Mouse (Mus musculus) hematopoietic stem cell, adult 5-6 weeks (primary cell): ENCODE results near the gene Uspl1. TPM values are rescaled to one million over a fixed set of nuclear protein-coding genes. Genes with fewer than 3 reads are reported as not detected.

Source experiments
- ATAC-seq, 2 experiments: fragments of 125-278 bp in 1 of 2; replicated peaks in 1 of 2; 2 replicates each; pipeline ENCODE4 v1.8.0; 2016 to 2017; ENCODE audit warnings: inconsistent platforms in 2 of 2, mild to moderate bottlenecking in 2 of 2, moderate number of reproducible peaks in 2 of 2, low read depth in 1 of 2, moderate TSS enrichment in 1 of 2; ENCODE audit not compliant: low FRiP score in 2 of 2, poor library complexity in 2 of 2, severe bottlenecking in 2 of 2, insufficient read depth in 1 of 2, low TSS enrichment in 1 of 2
- total RNA-seq: library from RNA; stranded (forward); fragments of 172-1452, 232-1000 nt; gene quantifications from 2 replicates; pipeline ENCODE4 v1.2.3, GENCODE M21; 2017

The Uspl1 gene
- total RNA-seq, 1 experiment from 2014 or later, result 42.1 TPM

DNA sequence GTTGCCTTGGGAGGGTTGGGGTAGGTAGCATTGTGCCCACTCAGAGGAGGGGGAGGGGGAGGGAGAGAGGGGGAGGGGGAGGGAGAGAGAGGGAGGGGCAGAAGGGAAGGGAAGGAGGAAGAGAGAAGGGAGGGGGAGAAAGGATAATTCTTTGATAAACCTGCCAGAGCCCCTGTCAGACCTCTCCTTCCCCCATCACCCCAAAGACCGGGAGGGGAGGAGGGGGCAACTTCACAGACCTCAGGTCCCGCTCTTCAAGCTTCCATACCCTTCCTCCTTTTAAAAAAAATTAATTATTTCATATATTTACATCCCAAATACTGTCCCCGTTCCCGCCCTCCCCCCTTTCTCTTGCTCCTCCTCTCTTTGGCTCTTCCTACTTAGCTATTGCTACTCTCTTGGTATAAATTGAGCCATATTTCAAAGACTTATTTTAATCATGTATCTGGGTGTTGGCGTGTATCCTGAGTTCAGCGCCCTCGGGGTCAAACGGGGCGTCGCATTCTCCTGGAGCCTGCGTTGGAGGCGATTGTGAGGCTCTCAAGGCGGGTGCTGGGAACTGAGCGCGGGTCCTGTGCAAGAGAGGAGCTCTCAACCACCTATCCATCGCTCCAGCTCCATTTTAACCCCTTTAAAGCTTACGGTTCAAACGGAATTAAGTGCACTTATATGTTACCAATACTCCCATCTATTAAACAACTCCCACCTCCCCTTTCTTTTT, 45.6 kb downstream of the Uspl1 start:
- no peak for ATAC-seq

DNA sequence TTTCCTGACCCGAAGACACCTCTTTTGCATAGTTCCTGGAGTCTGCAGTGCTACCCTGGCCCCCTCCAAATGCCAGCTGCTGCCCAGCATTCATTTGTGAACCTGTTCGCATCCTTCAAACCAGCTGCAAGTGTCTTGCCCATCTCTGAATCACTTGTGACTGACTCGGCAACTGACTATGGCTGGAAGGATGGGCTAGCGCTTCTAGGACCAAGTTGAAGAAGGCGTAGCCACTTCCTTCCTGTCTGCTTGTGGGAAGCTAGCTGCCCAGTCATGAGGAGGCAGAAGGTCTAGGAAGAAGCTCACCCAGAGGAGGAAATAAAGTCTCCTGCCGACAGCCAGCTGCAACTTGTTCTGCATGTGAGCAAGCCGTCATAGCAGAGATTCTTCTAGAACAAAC, 50.9 kb downstream of the Uspl1 start:
- ATAC-seq, result peak; percentile 47 to 77

DNA sequence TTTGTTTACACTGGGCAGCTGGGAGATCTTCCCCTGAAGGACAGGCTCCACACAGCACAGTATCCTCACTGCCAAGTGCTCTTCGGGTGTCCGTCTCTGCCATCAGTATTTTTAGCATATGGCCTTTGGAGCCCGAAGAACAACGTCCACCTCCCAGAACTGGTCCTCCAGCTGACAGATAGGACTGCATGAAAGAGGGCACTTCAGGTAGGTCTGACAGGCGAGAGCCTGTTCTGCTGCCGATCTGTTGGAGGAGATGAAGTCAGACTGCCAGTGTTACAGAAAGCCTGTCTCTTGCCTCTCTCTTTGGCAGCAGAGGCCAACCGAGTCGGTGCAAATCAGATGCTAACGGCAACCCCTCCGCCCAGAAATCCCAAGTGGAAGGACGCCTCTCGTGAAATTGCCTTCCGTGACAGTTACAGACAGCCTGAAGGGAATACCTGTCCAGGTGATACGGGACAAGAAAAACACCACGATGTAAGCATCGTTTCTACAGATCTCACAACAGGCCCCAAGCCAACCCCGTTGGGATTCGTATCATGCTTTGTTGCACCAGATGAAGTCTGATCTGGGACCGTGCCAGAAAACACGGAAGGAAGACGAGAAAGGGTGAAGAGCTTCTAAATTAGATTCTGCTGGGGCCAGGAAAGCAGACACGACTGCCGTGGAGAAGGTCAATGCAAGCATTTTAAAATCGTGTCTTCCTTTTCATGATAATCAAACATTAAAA, 53.2 kb downstream of the Uspl1 start:
- ATAC-seq, result no peak

DNA sequence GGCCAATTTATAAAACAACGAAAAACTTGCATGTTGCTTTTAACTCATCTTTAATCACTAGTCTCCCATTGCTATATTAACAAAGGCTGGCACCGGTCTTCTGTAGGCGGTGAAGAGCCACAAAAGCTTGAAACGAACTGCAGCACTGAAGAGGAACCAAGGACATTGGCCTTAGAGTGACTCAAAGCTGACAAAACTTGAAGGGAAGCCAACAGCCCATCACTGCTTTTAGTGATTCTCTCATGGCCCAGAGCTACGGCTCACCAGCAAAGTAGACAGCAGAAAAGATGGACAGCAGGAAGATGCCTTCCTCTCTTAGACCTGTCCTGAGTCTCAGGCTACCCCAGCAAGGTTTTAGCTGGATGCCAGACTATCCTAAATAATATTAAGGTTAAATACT, 58.3 kb downstream of the Uspl1 start:
- no peak for ATAC-seq

DNA sequence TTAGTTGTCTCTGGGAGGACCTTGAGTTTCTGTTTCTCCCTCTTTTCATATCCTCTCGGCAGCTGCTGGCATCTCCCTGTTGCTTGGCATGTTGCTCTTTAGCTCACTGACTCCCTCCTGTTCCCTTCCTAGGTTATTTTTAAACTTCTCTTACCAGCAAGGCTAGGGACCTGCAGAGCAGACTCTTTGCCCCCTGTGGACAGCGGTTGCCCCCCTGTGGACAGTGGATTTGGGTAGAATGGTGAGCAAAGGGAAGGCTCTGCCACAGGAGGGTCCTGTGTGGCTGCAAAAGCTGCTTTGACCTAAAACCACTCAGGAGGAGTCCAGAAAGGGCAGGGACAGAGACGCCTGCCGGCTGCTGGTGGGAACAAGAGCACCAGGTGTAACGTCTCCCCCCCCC, 58.9 kb downstream of the Uspl1 start:
- ATAC-seq, result no peak

DNA sequence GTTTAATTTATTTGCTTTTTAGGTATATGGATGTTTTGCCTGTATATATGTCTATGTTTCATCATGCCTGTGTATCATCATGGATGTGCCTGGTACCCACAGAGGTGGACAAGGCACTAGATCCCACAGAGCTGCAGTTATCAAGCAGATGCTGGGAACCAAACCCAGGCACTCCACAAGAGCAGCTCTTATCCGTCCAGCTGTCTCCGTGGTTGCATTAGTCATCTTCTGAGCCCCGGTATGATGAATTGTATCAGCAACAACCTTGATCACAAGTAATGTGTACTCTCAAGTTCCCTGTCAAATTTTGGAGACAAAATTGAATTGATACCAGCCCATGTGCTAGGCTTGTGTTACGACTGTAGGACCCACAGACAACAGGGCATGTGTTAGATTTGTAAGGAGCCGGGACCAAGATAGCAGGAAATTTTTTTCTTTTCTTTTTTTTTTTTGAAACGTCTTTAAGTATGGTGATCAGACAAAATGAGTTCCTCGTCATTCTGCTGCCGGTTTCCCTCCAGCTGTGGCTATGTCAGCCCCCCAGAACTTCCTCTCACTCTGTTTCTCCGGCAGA, 61.3 kb downstream of the Uspl1 start:
- peak in 1 of 2 experiments; percentile 8; a peak in 1 of 4 replicates for ATAC-seq

DNA sequence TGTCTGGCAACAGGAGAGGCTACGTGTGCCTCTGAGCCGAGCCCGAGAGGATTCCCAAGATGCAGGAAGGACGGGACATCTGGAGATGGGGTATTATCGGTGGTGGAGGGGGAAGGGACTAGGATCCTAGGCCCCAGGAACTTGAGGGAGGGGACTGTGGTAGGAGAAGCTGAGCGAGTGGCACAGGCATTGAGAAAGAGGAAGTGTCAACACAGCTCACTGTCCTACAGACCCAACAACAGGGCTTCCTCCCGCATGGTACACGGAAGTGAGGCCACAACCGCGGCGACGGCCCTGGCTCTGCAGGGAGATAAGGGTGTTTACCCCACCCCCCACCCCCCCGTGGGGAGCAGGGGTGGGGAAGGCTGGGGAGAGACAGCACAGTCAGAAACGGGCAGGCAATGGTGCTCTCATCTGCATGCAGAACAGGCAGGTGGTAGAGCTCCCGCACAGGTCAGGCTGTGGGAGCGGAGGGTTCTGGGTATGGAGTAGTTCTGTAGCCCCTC, 61.9 kb downstream of the Uspl1 start:
- ATAC-seq, result peak; percentile 93 to 97

DNA sequence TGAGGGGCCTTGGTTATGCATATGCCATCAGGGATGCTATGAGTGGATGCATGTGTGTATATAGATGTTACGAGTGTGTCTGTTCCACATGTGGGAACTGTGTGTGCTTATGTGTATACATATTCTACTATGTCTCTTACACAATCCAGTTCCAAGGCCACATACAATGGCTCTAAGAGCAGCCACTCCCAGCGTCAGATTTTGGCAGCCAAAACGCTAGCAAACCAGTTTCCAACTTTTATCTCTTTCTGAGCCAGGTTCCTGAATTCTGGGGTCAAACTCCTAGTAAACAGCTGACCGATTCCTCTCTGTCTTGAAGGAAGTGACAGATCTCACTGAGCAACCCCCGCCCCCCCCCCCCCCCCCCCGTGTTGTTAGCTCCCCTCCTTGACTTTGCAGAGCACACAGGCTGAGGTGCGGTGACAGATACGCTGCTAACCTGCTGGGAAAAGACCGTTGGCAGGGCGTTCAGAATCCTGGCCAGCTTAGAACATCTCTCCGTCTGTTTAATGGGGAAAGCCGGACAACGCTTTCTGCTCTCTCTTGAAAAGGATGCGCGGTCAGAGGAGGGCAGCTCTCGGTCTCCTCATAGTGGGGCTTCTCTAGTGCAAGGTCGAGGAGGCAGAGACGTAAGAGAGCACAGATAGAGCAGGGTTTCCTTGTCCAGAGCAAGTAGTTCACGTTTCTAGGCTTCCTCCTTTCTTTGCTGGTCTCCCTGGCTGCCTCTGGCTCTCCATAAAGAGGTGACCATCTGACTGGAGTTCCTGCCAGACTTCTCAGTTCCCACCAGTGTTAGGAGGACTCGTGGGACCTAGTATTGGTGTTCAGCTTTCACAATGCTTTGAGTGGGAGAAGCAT, 63.1 kb downstream of the Uspl1 start:
- no peak for ATAC-seq

DNA sequence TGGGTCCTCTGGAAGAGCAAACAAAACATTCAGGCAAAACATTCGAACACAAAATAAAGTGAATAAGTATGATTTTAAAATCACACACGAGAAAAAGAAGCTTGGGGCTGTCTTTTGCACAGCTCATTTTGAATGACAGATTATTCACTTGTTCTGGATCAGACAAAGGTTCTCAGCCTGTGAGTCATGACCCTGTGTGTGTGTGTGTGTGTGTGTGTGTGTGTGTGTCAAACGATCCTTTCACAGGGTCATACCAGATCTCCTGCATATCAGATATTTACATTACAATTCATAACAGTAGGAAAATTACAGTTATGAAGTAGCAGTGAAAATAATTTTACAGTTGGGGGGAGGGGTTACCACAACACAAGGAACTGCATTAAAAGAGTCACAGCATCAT, 68.2 kb downstream of the Uspl1 start:
- no peak for ATAC-seq

DNA sequence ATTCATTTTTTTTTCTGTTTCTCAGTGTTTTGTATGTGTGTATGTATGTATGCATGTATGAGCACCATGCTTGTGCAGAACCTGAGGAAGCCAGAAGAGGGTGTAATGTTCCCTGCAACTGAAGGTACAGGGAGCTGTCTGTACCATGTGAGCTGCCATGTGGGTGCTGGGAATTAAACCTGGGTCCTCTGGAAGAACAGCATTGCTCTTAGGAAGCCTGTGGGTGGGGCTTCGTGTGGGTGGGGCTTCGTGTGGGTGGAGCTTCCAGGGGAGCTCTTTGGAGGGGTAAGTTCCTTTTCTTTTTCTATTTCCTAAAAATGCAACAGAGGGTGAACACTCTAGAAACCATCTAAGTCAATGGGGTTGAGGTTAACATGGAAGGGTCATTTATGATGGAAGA, 69.3 kb downstream of the Uspl1 start:
- ATAC-seq, result no peak

DNA sequence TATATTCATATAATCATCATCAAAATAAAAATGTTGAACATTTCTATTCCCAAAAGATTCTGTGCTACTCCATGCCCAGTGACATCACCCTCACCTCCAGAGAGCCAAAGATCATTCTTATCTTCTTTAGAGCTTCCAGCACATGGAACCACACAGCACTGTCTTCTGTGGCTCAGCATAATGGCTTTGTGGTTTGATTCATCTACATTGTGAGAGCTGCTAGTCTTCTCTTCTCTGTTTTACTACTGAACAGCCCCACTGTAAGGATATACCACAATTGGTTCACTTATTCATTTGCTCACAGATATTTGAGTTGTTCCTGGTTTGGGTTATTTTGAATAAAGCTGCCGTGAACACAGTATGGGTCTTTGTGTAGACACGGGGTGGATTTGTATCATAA, 71.4 kb downstream of the Uspl1 start:
- no peak for ATAC-seq

DNA sequence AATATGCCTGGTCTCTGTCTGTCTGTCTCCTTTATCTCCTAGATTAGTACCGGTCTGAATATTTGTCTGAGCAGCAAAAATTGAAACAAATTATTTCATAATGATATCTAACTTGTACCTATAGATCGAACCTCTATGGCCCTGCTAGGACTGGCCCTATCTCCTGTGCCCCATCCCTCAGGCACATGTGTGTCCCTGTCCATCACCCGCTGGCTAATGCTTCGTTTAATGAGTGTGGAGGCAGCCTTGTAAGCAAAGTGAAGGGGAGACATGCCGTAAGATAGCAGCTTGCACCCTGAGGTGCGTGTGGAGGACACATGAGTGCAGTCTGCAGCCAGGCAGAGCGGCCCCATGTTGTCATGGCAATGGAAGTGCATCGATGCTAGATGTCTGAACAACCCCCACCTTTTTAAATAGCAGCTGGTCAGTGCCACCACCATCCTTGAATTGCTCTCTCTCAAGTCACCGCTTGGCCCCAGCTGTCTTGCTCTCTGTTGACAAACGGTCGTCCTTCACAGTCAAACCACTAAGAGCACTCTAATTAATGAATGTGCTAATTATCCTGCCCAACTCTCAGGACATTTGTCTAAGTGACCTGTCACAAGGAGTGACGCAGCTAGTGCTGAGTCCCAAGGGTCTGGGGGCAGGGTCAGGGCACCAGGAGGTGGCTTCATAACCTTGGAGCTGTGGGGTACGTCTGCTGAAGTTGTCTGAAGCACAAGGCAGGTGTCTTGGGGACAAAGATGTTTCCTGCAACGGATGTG, 73.5 kb downstream of the Uspl1 start:
- no peak for ATAC-seq

DNA sequence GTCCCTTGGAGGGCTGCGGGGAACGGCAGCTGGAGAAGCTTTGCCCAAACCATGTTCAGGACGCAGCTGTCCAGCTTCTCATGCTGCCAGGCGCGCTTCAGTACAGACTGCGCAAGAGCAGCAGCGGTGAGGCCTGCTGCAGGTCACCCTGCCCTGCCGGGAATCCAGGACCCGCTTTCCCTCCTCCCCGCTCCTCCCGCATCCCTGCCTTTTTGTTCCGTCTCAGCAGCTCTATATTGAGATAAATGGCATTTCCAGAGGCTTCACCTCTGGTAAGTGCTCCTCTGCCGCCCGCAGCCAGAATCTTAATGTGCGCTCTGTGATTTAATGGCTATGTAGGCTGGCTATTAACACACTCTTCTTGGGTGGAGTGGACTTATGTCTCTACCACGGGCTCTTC, 74.9 kb downstream of the Uspl1 start:
- no peak for ATAC-seq

DNA sequence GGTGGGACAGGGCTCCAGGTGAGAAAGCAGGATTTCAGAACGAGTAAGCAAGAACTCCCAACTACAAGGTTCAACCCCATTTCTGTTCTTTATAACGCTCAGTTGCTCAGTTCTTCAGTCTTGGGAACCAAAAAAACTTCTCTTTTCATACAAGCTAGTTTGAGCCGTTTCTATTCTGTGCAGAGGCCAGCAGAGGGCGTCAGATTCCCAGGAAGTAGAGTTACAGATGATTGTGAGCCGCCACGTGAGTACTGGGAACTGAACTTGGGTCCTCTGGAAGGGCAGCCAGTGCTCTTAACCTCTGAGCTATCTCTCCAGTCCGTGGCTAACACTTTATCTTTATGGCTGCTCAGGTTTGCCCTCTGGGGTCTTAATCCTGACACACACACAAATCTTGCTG, 77.3 kb downstream of the Uspl1 start:
- ATAC-seq, result no peak

DNA sequence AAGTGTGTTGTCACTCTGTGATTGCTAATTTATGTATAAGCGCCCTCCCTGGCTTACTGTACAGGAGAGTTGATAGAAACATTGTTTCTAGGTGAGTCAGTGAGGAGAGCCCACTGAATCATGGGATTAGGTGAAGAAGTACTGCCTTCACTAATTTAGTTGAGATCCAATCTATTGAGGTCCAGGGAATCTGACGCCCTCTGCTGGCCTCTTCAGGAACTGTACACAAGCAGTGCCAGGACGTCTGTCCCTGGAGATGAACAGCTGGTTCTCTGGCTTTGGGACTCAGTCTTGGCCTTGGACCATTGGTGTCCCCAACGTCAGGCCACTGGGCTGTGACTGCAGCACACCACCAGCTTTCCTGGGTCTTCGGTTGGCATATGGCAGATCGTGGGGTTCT, 77.7 kb downstream of the Uspl1 start:
- ATAC-seq, result no peak

DNA sequence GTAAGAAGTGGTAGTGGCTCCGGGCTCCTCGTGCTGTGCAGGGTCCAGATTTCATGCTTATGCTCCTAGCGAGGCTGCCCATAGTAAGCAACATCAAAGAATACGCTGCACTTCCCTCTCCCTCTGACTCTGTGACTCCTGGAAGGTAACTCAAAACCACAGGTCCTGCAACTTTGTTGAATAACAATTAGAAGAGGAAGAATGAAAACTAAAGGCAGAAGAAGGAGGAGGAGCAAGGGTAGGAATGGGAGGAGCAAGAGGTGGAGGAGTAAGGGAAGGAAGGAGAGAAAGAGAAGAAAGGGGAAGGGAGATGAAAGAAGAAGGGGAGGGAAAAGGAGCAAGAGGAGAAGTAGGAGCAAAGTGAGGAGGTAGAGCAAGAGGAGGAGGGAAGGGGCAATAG, 80.3 kb downstream of the Uspl1 start, which contains the start of gene Alox5ap:
Alox5ap (plus strand) TSS at position 363 of the 400 bp plus-strand sequence.
- peak; percentile 48 to 57 for ATAC-seq

DNA sequence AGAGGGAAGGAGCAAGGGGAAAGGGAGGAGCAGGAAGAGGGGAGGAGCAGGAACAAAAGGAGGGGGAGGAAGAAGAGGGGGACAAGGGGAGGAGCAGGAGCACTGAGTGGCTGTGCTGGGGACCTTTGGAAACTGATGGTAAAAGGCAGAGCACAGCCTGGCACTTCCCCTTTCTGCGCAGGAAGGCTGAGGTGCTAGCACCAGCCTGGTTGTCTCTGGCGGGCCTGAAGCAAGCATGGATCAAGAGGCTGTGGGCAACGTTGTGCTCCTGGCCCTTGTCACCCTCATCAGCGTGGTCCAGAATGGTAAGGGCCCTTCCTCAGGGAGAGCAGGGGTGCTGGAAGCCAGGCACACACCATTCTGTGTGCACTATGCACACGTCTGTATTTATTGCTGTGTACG, 80.7 kb downstream of the Uspl1 start:
- peak; percentile 78 to 85 for ATAC-seq
